Mouse (Mus musculus): Measurements from ENCODE around the gene Ppp4r3a.
"Not testable (repeated sequence)": the region's sequence is repeated elsewhere in the genome, so short reads cannot be mapped to it uniquely, and the experiment has no call there.

Ppp4r3a gene

DNA sequence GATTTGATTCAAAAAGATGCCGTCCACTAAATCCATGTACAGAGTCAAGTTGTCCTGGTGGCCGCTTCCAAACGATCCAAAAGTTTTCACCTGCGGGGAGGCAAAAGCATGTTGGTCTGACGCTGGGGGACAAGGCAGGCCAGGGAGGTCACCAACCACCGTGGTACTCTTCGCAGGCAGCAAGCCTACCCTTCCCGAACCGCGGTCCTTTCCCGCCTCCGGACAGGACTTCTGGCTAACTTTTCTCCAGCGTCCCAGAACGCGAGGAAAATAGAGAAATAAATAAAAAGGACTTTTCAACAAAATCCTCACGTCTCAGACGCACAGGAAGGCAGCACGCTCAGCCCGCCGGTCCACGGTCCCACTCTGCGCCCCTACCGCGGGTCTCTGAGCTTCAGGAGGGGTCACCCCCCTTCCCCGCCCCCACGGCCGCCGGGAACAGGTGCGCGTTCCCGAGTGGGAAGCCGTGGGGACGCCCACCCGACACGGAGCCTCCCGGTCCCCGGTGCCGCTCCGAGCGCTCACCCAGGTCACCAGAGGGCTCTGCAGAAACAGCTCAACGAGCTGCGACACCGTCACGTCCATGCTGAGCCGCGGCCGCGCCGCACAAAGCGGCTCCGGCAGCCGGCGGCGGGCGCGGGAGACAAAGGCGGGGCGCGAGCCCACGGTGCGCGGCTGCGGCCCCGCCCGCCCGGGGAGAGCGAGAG, 55.1 kb downstream of the Ppp4r3a start:
- DNase-seq: peak; percentile 49

DNA sequence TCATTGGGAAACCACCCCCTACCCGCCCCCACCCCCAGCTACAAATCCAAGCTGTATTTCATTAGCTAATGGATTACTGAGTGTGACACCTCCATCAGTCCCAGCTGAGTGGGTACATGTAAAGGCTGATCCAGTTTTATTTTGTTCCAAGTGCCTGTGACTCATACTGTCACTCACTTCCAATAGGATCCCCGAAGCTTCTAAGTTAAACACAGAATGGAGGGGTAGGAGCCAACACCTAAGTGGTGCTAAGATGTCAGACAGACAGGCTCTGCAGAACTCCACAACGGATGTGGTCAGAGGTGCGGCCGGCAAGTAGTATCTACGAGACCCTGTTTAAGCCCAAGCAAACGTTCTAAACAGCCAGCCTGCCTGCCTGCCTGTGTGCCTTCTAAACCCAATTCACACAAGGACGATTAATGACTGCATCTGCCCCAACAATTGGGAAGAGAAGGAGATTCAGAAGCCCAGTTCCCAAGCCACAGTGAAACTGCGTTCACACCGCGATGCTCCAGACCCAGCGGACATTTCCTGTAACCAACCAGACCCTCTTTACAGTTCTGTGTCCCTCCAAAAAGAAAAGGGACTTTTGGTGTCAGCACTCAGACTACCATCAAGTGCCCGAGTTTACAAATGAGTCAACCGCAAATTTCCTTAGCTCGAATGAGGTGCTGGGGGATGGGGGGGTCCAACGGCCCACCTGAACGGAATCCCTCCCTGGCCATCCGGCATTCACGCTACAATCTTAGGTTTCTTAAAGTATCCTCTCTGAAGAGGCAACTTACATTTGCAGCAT, 55.9 kb downstream of the Ppp4r3a start:
- DNase-seq: peak; percentile 53

DNA sequence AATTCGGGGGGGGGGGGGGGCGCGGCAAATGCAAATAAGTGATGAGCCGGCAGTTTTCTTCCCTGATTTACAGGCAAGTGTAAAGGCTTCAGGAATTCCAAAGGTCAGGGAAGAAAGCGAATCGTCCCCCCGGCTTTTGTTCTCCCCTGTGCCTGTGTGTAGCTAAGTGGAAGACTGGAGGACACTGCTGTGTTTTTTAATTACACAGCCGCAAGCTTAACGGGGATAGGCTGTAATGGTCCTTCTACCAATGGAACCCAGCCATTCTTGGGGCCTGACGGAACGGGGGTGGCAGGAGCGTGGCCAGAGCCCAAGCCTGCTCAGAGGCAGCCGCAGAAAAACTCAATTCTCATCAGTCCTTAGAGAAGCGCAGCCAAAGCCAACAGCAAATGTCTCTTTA, 56.6 kb downstream of the Ppp4r3a start:
- peak; percentile 10 for DNase-seq

DNA sequence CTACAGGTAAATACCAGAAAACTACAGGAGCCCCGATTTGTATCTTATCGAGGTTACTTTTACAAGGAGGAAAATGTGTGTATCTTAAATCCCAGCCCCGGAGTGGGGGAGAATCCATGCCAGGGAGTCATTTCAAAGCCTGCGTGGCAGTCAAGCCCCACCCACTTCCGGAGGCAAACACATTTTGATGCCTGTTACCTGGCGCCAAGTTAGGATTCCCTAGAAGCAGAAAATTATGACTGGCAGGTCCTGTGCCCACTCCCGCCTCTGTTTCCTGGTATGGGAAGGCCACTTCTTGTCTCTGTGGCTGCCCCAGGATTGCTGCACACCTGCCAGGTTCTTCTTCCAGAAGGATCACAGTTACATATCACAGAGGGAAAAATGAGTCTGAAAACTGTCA, 57.0 kb downstream of the Ppp4r3a start:
- DNase-seq: peak; percentile 63

DNA sequence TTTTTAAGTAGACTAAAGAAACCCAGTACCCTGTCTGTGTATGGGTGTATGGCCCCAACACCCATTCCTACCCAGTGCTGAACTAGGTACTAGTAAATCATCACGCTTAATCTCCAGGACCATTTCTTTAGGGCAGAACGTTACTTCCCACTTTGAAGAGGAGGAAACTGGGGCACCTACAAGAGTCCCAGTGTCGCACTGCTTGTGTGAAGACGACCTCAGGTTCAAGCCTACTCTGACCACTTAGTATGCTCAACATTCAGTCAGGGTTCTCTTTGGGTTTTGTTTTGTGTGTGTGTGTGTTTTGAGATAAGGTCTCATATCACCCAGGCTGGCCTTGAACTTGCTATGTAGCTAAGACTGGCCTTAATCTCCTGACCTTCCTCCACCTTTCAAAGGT, 57.5 kb downstream of the Ppp4r3a start:
- peak; percentile 23 for DNase-seq

DNA sequence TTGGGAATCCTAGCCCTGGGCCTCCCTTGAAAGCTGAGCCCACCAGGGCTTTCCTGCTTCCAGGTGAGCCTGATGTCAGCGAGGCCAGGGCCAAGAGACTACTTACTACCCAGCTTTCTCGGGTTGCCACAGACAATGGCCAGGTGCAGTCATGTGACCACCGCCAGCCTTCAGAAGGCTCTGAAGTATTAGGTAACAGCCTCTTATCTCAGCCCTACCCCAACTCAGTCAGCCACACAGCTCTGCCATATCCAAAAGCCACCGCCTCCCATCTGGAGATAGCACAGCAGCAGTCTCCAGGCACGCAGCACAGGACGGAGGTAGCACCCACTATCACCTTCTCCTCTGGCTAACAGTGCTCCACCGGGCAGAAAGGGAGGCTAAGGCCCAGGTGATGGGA, 58.1 kb downstream of the Ppp4r3a start:
- DNase-seq: peak; percentile 87

DNA sequence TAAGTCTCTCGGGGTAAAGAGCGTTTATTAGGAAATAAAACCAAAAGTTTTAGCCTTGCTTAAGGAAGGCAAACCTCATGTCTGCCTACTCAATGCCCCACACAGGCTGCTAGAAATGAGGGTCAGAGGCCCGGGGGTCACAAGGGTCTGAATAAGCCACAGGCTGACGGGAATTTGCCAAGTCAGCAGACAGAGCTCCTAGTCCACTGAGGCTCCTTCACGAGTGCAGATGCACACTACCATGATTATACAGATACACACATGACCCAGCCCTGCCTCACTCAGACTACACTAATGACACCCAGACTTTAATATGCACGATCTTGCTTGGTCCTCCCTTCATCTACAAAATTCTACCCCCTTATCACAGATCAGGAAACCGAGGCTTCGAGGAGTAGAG, 58.7 kb downstream of the Ppp4r3a start:
- DNase-seq: peak; percentile 16

DNA sequence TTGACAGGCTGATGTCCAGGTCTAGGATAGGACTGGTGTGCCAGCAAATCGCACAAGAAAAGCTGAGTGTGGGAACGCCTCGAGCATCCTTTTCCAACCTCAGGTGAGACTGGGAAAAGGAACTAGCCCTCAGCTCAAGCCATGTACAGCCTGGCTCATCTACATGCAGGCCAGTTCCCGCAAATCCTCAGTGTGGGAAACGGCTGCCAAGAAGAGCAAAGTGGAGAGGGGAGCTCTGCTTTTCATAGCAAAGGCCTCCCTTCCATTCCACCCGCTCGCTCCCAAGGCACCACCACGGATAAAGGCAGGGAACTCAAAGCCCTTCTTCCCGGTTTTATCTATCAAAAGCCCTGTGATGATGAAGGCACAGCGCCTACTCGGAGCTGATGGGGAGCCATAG, 60.4 kb downstream of the Ppp4r3a start:
- DNase-seq: peak; percentile 2

DNA sequence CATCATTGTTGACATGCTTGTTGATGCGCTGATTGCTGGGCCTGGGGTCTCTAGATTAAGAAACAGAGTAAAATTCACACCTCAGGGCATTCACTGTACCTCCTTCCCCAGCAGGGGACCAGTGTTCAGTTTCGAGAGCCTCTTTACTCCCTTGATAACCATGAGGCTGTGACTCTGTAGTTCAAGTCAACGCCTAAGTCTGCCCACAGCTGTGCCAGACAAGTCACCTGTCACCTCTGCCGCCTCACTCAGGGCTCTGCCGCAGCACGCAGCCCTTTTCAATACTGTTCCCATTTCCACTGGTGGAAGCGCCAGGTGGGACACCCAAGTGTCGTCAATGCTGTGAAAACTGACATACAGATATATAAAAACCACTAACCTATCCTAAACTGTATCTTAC, 61.1 kb downstream of the Ppp4r3a start:
- DNase-seq: no peak

DNA sequence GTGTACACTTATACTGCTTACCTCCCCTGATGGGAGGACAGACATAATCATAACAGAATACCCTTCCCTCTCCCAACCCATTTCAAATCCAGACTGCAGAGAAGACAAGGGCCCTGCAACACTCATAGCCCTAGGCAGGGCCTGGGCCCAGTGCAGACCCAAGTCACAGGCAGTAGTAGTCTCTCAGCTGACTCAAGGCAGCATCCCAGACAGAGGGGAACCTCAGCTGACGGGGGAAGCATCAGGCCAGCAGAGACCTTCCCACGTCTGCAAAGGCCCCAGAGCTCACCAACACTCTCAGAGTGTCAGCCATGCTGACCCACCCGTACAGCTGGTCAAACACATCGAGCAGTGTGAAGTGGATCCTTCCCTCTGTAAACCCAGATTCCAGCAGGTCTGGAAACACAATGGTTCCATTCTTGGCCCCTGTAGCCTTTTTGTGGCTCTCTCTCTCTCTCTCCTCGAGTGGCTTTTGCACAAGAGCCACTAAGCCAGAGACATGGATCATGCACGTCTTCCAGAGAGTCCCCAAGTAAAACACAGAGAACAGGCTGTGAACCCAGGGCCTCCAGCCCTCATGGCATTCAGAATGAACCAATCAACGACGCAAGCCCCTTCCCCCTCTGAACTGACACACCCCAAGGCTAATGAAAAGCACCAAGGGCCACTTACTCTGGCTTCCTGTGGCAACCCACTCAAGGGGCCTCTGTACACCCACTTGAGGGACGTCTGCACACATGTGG, 61.8 kb downstream of the Ppp4r3a start:
- DNase-seq: no peak

DNA sequence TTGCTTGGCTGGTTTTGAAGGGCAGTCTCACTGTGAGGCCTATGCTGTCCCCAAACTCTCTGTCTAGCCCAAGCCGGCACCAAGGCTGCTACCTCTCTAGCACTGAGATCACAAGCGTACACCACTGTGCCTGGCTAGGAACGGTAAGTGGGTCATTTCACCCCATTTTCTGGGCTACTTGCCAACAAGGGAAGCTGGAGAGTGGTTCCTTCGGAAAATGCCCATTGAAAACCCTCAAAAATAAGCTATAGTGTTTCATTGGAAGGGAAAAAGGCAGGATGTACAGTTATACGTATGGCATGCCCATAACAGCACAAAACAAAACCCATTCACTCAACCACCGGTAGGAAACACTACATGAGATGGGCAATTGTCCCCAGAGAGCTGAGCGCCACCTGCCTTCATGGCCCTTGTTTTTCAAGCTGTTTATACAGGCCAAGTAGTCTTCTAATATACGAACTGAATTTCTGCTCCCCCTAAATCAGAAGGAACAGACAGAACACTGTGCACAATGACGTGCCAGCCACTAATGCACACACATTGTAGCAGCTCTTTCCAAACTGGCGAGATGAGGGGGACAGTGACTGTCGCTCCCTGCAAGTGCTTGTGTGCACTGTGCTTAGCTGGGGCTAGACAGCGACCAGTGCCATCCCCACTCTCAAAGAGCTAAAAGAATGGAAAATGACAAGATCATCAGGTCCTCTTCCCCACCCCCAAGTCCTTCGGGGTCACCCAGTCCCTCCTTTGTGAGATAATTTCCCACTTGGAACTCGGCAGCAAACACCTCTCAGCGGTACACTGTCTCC, 63.1 kb downstream of the Ppp4r3a start:
- DNase-seq: peak; percentile 2

DNA sequence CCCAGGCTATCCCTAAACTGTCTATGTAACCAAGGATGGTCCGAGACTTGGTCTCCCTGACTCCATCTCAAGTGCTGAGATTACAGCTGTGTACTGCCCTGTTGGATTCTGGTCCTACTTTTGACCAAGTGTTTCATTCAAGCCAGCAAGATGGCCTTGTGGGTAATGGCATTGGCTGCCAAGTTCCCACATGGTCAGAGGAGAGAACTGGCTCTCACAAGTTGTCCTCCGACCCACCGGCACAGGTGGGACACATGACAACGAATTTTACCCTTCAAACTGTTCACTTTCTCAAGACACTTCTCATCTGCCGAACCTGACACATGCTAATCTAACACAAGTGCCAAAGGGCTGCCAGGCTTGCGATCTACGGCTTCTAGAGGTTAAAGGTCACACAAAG, 64.1 kb downstream of the Ppp4r3a start:
- DNase-seq: no peak

DNA sequence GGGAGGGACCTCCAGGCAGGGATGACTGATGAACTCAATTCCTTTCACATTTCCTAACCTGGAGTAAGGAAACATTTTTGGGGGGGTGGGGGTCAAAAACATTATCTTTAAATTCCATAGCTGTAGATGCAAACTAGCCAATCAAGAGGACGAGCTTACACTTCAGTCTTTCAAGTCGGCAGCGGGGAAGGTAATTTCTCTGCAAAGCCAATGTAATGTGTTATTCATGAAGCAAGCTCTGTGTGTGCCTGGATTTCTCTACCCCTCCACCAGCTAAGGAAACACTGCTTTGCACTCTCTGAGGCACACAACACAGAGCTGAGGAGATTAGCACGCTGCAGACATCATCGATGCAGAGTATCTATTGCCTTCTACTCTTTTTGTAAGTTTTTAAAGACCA, 64.5 kb downstream of the Ppp4r3a start:
- DNase-seq: no peak

DNA sequence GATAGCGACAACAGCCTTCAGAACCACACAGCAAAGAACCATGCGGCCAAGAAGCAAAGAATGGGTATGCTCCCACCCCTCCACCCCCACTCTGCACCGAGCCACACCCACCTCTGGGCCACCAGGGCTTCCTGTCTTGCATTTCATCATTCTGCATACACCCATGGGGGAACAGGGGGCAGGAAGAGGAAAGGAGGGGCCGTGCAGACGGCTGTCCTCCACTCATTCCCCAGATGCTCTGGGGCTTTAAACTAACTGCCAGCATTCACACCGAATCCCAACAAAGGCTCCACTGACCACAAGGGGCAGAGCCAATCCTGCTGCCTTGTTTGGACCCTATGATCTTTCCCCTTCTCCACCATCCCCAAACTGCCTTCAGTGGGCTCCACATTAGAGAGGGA, 65.5 kb downstream of the Ppp4r3a start:
- DNase-seq: peak; percentile 57

DNA sequence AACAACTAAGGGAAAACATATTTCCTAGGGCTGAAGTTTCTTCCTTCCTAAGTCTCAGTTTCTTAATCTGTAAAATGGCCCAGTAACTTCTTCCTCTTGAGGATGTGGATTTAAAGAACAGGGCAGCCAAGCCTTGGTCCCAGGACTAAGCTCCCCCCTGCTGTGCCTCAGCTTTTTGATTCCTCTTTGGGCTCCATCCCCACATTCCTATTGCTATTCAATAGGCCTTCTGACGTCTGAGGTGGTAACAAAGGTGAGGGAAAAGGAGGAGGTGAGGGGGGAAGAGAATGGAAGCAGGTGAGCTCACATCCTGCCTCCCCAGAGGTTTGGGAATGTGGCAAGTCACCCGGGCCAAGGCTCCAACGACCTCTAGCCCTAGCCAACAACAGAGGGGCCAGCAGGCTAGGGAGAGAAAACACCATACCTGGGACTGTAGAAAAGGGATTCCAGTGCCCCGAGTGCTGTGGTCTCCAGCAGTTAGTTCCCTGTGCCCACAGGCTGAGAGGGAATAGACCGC, 67.0 kb downstream of the Ppp4r3a start:
- no peak for DNase-seq

DNA sequence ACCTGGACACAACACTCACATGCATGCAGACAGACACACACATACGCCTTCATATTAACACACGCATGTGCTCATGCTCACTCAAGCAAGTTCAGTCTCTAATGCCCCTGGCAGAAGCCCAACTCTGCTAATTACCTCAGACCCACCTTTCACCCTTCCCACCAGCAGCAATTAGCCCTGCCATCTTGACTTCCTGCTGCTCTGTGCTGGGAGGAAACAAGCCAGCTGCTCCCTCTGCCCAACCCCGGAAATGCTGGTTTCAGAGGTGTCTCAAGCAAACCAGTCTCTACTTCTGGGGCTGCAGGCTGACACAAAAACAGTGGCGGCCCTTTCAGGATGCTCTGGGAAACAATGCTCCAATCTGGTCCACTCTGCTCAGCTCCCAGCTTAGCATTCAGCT, 67.6 kb downstream of the Ppp4r3a start:
- DNase-seq: peak; percentile 27

DNA sequence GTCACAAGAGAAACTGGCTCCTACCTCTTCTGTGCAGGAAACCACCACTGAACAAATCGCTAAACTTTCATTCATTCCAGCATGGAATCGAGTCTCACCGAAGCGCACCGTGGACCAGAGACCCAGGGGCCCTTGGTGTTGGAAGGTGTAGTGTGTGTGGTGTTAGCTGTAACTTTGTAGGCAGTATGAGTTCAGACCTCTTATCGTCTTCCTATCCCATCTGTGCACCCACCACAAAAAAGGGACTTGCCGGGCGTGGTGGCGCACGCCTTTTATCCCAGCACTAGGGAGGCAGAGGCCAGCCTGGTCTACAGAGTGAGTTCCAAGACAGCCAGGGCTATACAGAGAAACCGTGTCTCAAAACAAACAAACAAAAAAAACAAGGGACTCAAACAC, 68.3 kb downstream of the Ppp4r3a start:
- DNase-seq: peak; percentile 41

DNA sequence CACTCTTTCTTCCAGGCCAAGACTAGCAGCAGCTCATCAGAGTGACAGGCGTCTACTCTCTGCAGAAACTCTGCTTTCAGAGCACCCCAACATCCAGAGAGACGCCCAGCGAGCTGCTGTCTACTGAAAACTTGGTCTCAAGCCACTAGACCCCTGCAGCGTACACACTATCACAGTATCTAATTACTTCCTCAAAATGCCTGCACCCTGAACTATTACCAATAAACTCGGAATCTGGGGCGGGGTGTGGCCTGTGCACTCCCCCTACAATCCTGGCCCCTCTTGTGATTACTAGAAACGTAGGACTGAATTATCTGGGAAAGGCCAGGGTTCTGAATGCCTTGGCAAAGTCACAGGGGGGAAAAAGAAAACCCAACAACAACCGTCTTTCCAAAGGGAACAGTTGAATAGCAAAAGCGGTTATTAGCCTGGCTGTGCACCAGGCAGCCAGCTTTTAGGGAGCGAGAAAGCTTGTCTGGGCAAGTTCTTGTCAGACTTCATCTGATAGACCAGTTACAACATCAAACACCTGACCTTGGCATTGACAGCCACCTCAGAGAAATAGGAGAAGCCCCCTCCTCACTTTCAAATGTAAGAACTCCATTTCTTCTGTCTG, 68.8 kb downstream of the Ppp4r3a start:
- no peak for DNase-seq

DNA sequence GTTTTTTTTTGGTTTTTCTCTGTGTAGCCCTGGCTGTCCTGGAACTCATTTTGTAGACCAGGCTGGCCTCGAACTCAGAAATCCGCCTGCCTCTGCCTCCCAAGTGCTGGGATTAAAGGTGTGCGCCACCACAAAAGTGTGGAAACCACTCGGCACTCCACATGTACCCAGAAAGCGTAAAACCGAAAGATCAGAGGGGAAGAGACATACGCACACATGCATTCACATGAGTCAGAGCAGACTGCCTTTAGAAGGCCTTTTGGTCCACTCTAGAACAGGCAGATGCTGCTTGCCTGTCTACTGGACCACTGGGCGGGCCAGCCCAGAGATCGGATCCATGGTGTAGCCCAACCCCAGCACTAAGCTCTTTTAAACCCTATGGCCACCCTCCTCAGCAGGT, 69.8 kb downstream of the Ppp4r3a start:
- not testable (repeated sequence) for DNase-seq

DNA sequence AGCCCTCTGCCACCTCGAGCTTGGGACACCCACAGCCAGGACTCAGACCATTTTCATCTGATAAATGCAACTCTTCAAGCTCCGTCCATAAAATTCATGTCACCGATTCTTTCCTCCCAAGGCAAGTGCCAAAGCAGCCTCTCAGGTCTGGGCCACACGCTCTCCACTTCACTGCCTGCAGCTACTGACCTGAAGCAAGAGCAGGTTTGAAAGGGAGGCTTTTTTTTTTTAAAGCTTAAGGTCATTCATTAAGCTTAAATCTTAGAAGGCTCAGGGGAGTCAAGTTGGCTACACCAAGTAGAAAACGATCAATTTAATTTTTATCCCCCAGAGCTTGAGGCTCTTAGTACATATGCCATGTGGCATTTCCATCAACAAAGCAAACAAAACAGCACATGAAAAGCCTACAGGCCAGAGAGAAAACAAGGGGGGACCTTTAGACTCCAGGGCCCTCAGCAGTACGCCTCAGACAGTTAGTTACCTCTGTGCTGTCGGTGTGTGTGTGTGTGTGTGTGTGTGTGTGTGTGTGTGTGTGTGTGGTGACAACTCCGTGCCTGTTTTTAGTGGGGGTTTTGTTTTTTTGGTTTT, 70.3 kb downstream of the Ppp4r3a start:
- no peak for DNase-seq

DNA sequence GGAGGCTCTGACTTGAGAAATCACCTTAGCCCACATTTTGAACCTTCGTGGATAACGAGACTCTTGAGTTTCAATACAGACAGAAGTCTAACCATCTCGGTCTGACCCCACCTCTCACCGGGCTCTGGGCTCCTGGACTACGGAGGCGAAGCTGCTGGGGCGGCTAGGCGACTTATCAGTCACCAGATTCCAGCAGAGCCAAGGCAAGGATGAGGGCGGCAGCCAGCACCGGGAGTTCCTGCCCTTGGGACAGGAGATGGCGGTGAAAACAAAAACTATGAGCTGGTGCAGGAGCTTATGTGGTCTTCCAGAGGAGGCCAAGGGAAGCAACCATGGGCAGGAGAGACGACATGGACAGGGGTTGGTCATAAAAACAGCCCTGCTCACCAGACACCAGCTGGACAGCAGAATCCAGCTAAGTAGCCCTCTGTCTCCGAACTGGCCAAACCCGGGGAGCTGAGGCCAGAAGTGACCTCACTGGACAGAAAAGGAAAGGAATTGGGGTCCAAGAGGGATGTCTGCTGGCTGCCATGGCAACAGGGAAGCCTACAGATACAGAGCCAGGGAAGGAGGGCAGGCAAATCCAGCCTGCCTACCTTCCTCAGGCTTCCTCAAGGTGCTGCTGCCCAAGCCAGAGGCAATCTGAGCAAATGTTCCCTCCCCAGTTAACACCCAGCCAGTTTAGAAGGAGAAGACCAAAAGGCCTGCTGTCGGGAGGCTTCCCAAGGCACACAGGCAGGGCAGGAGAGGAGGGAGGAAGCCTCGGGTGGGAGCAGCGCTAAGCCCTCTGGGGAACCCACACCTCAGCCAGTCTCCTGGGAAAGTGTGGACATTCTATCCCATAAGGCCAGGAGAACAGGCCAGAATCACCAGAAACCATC, 71.1 kb downstream of the Ppp4r3a start:
- peak; percentile 63 for DNase-seq
